Mouse (Mus musculus) ES-Bruce4 (cell line): ENCODE results near the gene Gm26920. TPM values are rescaled to one million over a fixed set of nuclear protein-coding genes. Genes with fewer than 3 reads are reported as not detected.

Experiments
- H3K27ac ChIP-seq: 2 replicates; pipeline ENCODE4 v1.5.1; 2012; ENCODE audit warnings: low read length, inconsistent platforms; ENCODE audit not compliant: insufficient read depth
- H3K27me3 ChIP-seq: 2 replicates; pipeline ENCODE4 v1.6.1; 2012; ENCODE audit warnings: mild to moderate bottlenecking, low read length, inconsistent platforms; ENCODE audit not compliant: control insufficient read depth, poor library complexity, insufficient read depth, severe bottlenecking
- H3K36me3 ChIP-seq: 2 replicates; pipeline ENCODE4 v1.6.1; 2012; ENCODE audit warnings: inconsistent platforms, mild to moderate bottlenecking, low read length, moderate library complexity; ENCODE audit not compliant: control insufficient read depth, poor library complexity, insufficient read depth, severe bottlenecking
- H3K4me1 ChIP-seq: one replicate; pipeline ENCODE4 v1.8.1; 2011; ENCODE audit warnings: low read length; ENCODE audit not compliant: control insufficient read depth, insufficient read depth
- H3K4me3 ChIP-seq: 2 replicates; pipeline ENCODE4 v1.5.1; 2011; ENCODE audit warnings: low read depth, mild to moderate bottlenecking, low read length
- H3K9ac ChIP-seq: 2 replicates; pipeline ENCODE4 v1.6.1; 2012; ENCODE audit warnings: low read depth, mild to moderate bottlenecking, inconsistent platforms; ENCODE audit not compliant: poor library complexity, severe bottlenecking
- H3K9me3 ChIP-seq: replicated peaks from 2 replicates; pipeline ENCODE4 v1.6.1; 2012; ENCODE audit warnings: mild to moderate bottlenecking, low read length, inconsistent platforms; ENCODE audit not compliant: control insufficient read depth, poor library complexity, insufficient read depth, severe bottlenecking
- CTCF ChIP-seq: IDR thresholded peaks from one replicate; pipeline ENCODE4 v1.8.1; 2011; ENCODE audit warnings: low read depth, low read length
- EP300 ChIP-seq: IDR thresholded peaks from 2 replicates; pipeline ENCODE4 v1.6.1; 2011; ENCODE audit warnings: low read depth, low read length; ENCODE audit not compliant: insufficient read depth
- POLR2A ChIP-seq: IDR thresholded peaks from one replicate; pipeline ENCODE4 v1.8.1; 2011; ENCODE audit warnings: low read length; ENCODE audit not compliant: insufficient read depth
- polyA plus RNA-seq: library from polyadenylated mRNA; stranded (reverse); fragments of >200 nt; gene quantifications from 2 replicates; pipeline ENCODE4 v1.2.4, GENCODE M21; 2011; ENCODE audit warnings: low read depth; ENCODE audit not compliant: missing spikeins, insufficient read depth, insufficient read length

The Gm26920 gene
- polyA plus RNA-seq, 1 experiment = not detected

GRCm38 (mm10) chr7:30044354-30044753 lies 45.9 kb downstream of the Gm26920 start:
- TF ChIP-seq POLR2A (no peak), EP300 (no peak), CTCF (no peak)
- H3K4me3 ChIP-seq = no peak overlapping the region
- H3K27me3 ChIP-seq = no peaks in the 10 kb centered on the region
- no peaks in the 10 kb centered on the region for H3K4me1 ChIP-seq
- no peaks in the 10 kb centered on the region for H3K36me3 ChIP-seq
- no peak overlapping the region for H3K9ac ChIP-seq
- no peaks in the 10 kb centered on the region for H3K9me3 ChIP-seq
- H3K27ac ChIP-seq = no peak overlapping the region

DNA sequence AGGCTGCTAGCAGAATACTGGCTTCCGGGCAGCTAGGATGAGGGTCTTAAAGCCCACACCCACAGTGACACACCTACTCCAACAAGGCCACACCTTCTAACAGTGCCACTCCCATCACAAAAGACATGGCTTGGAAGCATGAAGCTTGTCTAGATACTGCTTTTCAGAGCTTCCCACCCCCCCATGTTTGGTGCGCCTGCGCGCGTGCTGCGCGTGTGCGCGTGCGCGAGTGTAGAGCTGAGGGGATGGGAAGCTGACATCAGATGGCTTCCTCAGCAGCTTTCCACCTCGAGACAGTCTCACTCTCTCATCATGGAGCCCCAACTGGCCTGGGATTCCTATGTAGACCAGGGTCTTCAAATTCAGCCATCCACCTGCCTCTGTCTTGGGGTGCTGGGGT lies 55.9 kb downstream of the Gm26920 start:
- H3K4me1 ChIP-seq = peaks cover 11% of the 10 kb centered on the region
- H3K9ac ChIP-seq = 0 out of 2 replicates have a peak overlapping the region, but pooled peaks have one; percentile 15
- no peak for TF ChIP-seq CTCF
- no peak for TF ChIP-seq EP300
- TF ChIP-seq POLR2A = no peak

GRCm38 (mm10) chr7:30031379-30031778 lies 58.8 kb downstream of the Gm26920 start:
- Histone ChIP-seq H3K27me3 (no peaks in the 10 kb centered on the region), H3K27ac (no peak overlapping the region), H3K9me3 (no peaks in the 10 kb centered on the region), H3K4me3 (no peak overlapping the region), H3K4me1 (peaks cover 12% of the 10 kb centered on the region), H3K36me3 (no peaks in the 10 kb centered on the region), H3K9ac (no peak overlapping the region)
- TF ChIP-seq EP300 = peak; percentile 73
- TF ChIP-seq CTCF = no peak
- no peak for TF ChIP-seq POLR2A

More for the DNA sequence above, 55.9 kb downstream of the Gm26920 start:
- Histone ChIP-seq H3K4me3 (peak overlapping the region; percentile 36), H3K9me3 (no peaks in the 10 kb centered on the region), H3K27me3 (no peaks in the 10 kb centered on the region), H3K36me3 (no peaks in the 10 kb centered on the region), H3K27ac (no peak overlapping the region)

- TF ChIP-seq POLR2A = no peak
- 0 out of 2 replicates have a peak, but pooled peaks have one; percentile 54 for TF ChIP-seq EP300
- Histone ChIP-seq H3K4me1 (peaks cover 12% of the 10 kb centered on the region), H3K4me3 (no peak overlapping the region), H3K36me3 (no peaks in the 10 kb centered on the region), H3K27ac (peak overlapping the region; percentile 58), H3K27me3 (no peaks in the 10 kb centered on the region), H3K9me3 (no peaks in the 10 kb centered on the region), H3K9ac (0 out of 2 replicates have a peak overlapping the region, but pooled peaks have one; percentile 4)
These were observed 59.5 kb downstream of the Gm26920 start for GRCm38 (mm10) chr7:30030677-30031076.

DNA sequence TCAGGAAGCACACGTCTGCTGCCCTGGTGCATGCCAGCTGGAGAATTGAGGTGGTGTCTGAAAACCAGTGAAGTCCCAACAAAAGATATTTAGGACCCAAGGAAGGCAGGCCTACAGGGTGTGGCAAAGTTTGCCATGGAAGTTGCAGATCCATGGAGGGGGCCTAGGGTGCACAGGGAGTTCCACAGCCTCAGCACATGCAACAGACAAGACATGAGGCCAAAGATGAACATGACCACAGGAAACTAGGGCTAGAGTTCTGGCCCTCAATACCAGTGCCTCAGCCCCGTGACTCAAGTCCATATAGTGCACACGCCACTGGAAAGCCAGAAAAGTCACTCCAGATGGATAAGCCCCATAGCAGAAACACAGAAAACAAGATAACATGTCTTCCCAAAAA lies 61.6 kb downstream of the Gm26920 start:
- TF ChIP-seq CTCF (no peak), POLR2A (no peak), EP300 (no peak)
- no peak overlapping the region for H3K9ac ChIP-seq
- peaks cover 7% of the 10 kb centered on the region for H3K36me3 ChIP-seq

DNA sequence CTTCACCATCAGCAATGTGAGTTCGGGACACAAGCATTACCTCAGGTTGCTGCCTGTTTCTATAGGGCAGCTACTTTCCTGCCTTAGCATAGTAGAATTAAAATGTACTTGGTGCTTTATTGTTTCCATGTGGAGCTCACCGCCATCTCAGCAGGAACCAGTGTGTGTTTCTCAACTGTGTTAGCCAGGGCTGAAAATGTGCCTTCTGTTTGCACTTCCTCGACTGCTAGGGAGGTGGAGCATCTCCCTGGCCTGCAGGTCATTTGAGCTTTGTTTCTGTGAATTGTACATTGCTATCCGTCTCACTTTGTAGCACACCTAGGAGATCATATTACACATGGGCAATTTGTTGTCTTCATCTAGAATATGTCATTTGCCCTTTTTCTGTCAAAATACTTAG lies 62.9 kb downstream of the Gm26920 start:
- H3K27me3 ChIP-seq = no peaks in the 10 kb centered on the region
- TF ChIP-seq EP300 (no peak), POLR2A (no peak), CTCF (no peak)
- H3K9ac ChIP-seq = no peak overlapping the region
- H3K36me3 ChIP-seq = peaks cover 19% of the 10 kb centered on the region
- peak overlapping the region; percentile 34 for H3K27ac ChIP-seq
- no peaks in the 10 kb centered on the region for H3K9me3 ChIP-seq
- no peak overlapping the region for H3K4me3 ChIP-seq
- H3K4me1 ChIP-seq = peaks cover 8% of the 10 kb centered on the region

More for the DNA sequence above, 61.6 kb downstream of the Gm26920 start:
- Histone ChIP-seq H3K4me1 (peaks cover 8% of the 10 kb centered on the region), H3K4me3 (no peak overlapping the region), H3K27me3 (no peaks in the 10 kb centered on the region), H3K9me3 (no peaks in the 10 kb centered on the region), H3K27ac (no peak overlapping the region)
